Mouse (Mus musculus) liver, embryonic 14 days (tissue): ENCODE measurements around the gene Glt8d2. TPM values are rescaled to one million over a fixed set of nuclear protein-coding genes. Genes with fewer than 3 reads are reported as not detected.

Experiments
- polyA plus RNA-seq: library from polyadenylated mRNA; depleted of rRNA; stranded (reverse); fragments of >200 nt; gene quantifications from 2 replicates; pipeline ENCODE4 v1.2.3, GENCODE M21; 2012; rRNA removed

Gene Glt8d2
- 0.24 and 0.49 TPM in 2 replicates for polyA plus RNA-seq

GRCm38 (mm10) chr10:82690494-82690893 lies at the start of gene Glt8d2:
Gene Glt8d2, minus strand, starts transcription at chr10:82690650.

DNA sequence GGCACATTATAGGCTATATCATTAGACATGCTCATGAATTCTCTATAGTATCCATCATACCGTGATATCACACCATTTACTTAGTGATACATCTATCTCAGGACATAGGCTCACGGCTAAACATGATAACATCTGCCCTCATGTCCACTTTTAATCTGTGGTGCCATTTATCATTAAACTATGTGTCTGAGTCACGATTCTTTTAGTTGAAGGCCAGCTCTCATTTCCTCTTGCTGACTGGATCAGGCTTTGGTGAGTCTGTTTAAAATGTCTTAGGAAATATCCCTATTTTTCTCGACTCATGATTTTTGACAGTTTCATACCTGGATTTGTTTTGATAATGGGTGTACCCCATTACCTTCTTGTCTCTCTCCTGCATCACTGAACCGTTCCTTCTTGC lies 5.5 kb upstream of the Glt8d2 start, which contains the start of gene Hcfc2:
TSS of gene Hcfc2 (plus strand) at position 205 of the 400 bp plus-strand sequence.

DNA sequence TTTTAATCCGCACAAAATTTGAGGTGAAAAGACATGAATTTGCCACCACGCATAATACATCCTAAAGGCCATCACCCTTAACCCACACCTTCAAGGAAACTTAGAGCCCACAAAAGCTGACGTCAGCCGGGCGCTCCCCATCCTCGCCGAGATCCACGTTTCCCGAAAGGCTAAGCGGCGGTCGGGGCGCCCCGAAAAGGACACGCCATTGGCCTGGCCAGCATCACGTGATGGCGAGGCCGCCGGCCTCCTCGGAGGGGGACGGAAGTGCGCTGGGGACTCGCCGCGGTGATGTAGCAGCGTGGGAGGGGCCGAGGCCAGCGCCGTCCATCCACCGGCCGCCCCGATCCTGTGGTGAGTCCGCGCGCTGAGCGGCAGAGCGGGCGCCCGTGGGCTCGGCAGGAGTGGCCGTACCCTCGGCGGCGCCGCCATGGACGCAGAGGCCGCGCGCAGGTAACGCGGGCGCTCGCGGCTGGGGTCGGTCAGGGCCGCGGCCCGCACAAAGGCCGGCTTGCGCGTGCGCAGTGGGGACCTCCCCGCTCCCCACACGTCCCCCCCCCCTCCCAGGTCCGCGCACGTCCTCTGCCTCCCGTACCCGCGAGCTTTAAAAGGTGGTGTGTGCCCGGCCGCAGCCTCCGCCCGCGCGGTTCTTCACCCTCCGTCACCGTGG lies 60.7 kb downstream of the Glt8d2 start, which contains the start of gene Tdg:
TSS of gene Tdg (plus strand) at position 243 of the 670 bp plus-strand sequence.

GRCm38 (mm10) chr10:82622671-82623552 lies 67.5 kb downstream of the Glt8d2 start, which contains the start of gene 1190007I07Rik:
Gene 1190007I07Rik, minus strand, starts transcription at chr10:82623228.

Other genes with a start within 250 kb of the Glt8d2 start
- not detected in 2 replicates for gene Gm1553, start 198.0 kb downstream of the Glt8d2 start, polyA plus RNA-seq
- gene 1190007I07Rik, start 67.4 kb downstream of the Glt8d2 start, polyA plus RNA-seq: 24.4 and 26.8 TPM in 2 replicates
- gene Tdg, start 60.8 kb downstream of the Glt8d2 start, polyA plus RNA-seq: 20.5 and 23.7 TPM in 2 replicates
- gene Hcfc2, start 5.5 kb upstream of the Glt8d2 start, polyA plus RNA-seq: 5.9 and 6.9 TPM in 2 replicates
- 23.3 and 25.4 TPM in 2 replicates for gene Nfyb, start 73.5 kb upstream of the Glt8d2 start, polyA plus RNA-seq
- gene Txnrd1, start 143.3 kb upstream of the Glt8d2 start, polyA plus RNA-seq: 27.8 and 36.7 TPM in 2 replicates
- gene Eid3, start 176.0 kb upstream of the Glt8d2 start, polyA plus RNA-seq: 0.36 and 0.51 TPM in 2 replicates